Comparison of ENCODE assay signal across 7 mouse cellular contexts in the genomic region with DNA sequence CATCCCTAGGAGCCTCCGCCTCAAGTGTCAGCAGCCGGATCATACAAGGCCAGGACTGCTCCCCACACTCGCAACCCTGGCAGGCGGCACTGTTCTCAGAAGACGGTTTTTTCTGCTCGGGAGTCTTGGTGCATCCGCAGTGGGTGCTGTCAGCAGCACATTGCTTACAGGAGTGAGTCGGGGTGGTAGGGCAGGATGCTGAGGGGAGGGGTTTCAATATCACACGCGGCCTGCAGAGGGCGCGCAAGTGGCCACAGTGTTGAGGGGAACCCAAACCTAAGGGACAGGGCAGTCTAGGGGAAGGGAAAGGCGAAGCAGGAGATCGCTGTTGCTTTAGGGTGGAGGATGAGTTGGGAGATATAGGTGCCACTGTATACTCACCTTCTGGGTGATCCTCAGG. TPM values are rescaled to one million over a fixed set of nuclear protein-coding genes. Genes with fewer than 3 reads are reported as not detected.
DNase-seq lines count a peak whose midpoint lies in the region; ATAC-seq and TF ChIP-seq lines count a peak whose summit lies in the region.

No protein-coding gene starts in this region.

- no peaks in the 10 kb centered on the region for H3K36me3 ChIP-seq in E14TG2a.4 (ENCODE audit: insufficient read depth, low read length)
- H3K36me3 ChIP-seq in embryonic facial prominence, embryonic 15.5 days = no peaks in the 10 kb centered on the region
- H3K36me3 ChIP-seq in heart, embryonic 13.5 days = no peaks in the 10 kb centered on the region
- no peaks in the 10 kb centered on the region for H3K36me3 ChIP-seq in lung, embryonic 14.5 days (ENCODE audit: insufficient read depth)

- H3K27ac ChIP-seq in embryonic facial prominence, embryonic 15.5 days (replicated peaks) = no peak overlapping the region
- H3K27ac ChIP-seq in heart, embryonic 13.5 days (replicated peaks) = no peak overlapping the region
- no peak overlapping the region for H3K27ac ChIP-seq in lung, embryonic 14.5 days (ENCODE audit: low read depth)
- no peak overlapping the region for H3K27ac ChIP-seq in olfactory bulb, adult 2 months (ENCODE audit: insufficient read depth, low read depth, low read length)

- peaks cover 22% of the 10 kb centered on the region for H3K4me1 ChIP-seq in E14TG2a.4 (replicated peaks; ENCODE audit: low read depth, low read length)
- H3K4me1 ChIP-seq in embryonic facial prominence, embryonic 15.5 days = peaks cover 5% of the 10 kb centered on the region
- H3K4me1 ChIP-seq in heart, embryonic 13.5 days = no peaks in the 10 kb centered on the region
- no peaks in the 10 kb centered on the region for H3K4me1 ChIP-seq in lung, embryonic 14.5 days (ENCODE audit: insufficient read depth)
- H3K4me1 ChIP-seq in olfactory bulb, adult 2 months (ENCODE audit: control insufficient read depth, insufficient read depth, low read length) = peaks cover 6% of the 10 kb centered on the region

- WGBS in embryonic facial prominence, embryonic 15.5 days = 8% methylated on average over 14 of the region's 14 CpGs
- 11% methylated on average over 14 of the region's 14 CpGs for WGBS in heart, embryonic 13.5 days
- WGBS in lung, embryonic 14.5 days = 10% methylated on average over 14 of the region's 14 CpGs
- WGBS in olfactory bulb, adult 2 months = 5% methylated on average over 14 of the region's 14 CpGs

- H3K9ac ChIP-seq in embryonic facial prominence, embryonic 15.5 days = no peak overlapping the region
- no peak overlapping the region for H3K9ac ChIP-seq in heart, embryonic 13.5 days
- no peak overlapping the region for H3K9ac ChIP-seq in lung, embryonic 14.5 days

- peak; percentile 69 for ATAC-seq in activated CD4-positive, CD25-positive, alpha-beta regulatory T cell, adult 4 months
- no peak for ATAC-seq in embryonic facial prominence, embryonic 15.5 days (ENCODE audit: insufficient number of reproducible peaks, low FRiP score, low TSS enrichment, low read depth)
- no peak for ATAC-seq in heart, embryonic 13.5 days (ENCODE audit: extremely low read depth, insufficient number of reproducible peaks, low FRiP score, low TSS enrichment)
- ATAC-seq in lung, embryonic 14.5 days (ENCODE audit: insufficient read depth) = no peak; the same call in 1 of the 2 replicates

- H3K4me3 ChIP-seq in E14TG2a.4 (replicated peaks; ENCODE audit: low read length) = peak overlapping the region; percentile 54
- H3K4me3 ChIP-seq in embryonic facial prominence, embryonic 15.5 days (replicated peaks) = no peak overlapping the region
- no peak overlapping the region for H3K4me3 ChIP-seq in heart, embryonic 13.5 days
- no peak overlapping the region for H3K4me3 ChIP-seq in lung, embryonic 14.5 days (ENCODE audit: low read depth, low read length)
- H3K4me3 ChIP-seq in olfactory bulb, adult 2 months (ENCODE audit: insufficient read depth, low read depth, low read length) = peak overlapping the region; percentile 35

- H3K9me3 ChIP-seq in E14TG2a.4 (ENCODE audit: low read length) = no peaks in the 10 kb centered on the region
- H3K9me3 ChIP-seq in embryonic facial prominence, embryonic 15.5 days (replicated peaks) = no peaks in the 10 kb centered on the region
- no peaks in the 10 kb centered on the region for H3K9me3 ChIP-seq in heart, embryonic 13.5 days
- H3K9me3 ChIP-seq in lung, embryonic 14.5 days (ENCODE audit: low read depth, low read length) = no peaks in the 10 kb centered on the region

- DNase-seq in kidney, postnatal 10 days = peak; percentile 58
- peak; percentile 61 for DNase-seq in lung, embryonic 14.5 days

- peak; percentile 84 for TF ChIP-seq CTCF in E14TG2a.4 (conservative IDR thresholded peaks at IDR 0.05; ENCODE audit: low read length)
- TF ChIP-seq CTCF in lung, embryonic 14.5 days (IDR thresholded peaks at IDR 0.05; ENCODE audit: low read depth) = peak; percentile 76
- TF ChIP-seq CTCF in olfactory bulb, adult 2 months (IDR thresholded peaks at IDR 0.05; ENCODE audit: insufficient read depth, low read depth, low read length) = peak; percentile 38; the same call in 1 of the 2 replicates

- H3K27me3 ChIP-seq in E14TG2a.4 (ENCODE audit: insufficient read depth, low read length) = peaks cover 46% of the 10 kb centered on the region
- no peaks in the 10 kb centered on the region; the same call in 1 of the 2 replicates for H3K27me3 ChIP-seq in embryonic facial prominence, embryonic 15.5 days
- peaks cover 48% of the 10 kb centered on the region for H3K27me3 ChIP-seq in heart, embryonic 13.5 days (replicated peaks)
- H3K27me3 ChIP-seq in lung, embryonic 14.5 days (ENCODE audit: insufficient read depth, low read length) = no peaks in the 10 kb centered on the region

- TF ChIP-seq POLR2A in olfactory bulb, adult 2 months (IDR thresholded peaks at IDR 0.05; ENCODE audit: insufficient read depth, low read depth, low read length) = no peak

- H3K4me2 ChIP-seq in embryonic facial prominence, embryonic 15.5 days (replicated peaks) = 0 out of 2 replicates have a peak overlapping the region, but pooled peaks have one; percentile 6
- peak overlapping the region; percentile 44 for H3K4me2 ChIP-seq in heart, embryonic 13.5 days
- H3K4me2 ChIP-seq in lung, embryonic 14.5 days = 0 out of 2 replicates have a peak overlapping the region, but pooled peaks have one; percentile 29

RNA-seq across cellular contexts. Expression of gene Klk4, which starts 2.6 kb away (rescaled TPM):
- not detected for polyA plus RNA-seq in activated CD4-positive, CD25-positive, alpha-beta regulatory T cell, adult 4 months (2017; shearing (Covaris generic))
- polyA plus RNA-seq in embryonic facial prominence, embryonic 15.5 days (2015; fragmentation: Nextera tagmentation; extraction: Ambion mirVana) = 0.13 and 0.21 TPM in 2 replicates
- polyA plus RNA-seq in heart, embryonic 13.5 days (2015; fragmentation: Nextera tagmentation; extraction: Ambion mirVana) = not detected in 2 replicates
- not detected in 2 replicates for polyA plus RNA-seq in lung, embryonic 14.5 days (2014; fragmentation: Nextera tagmentation; extraction: Ambion mirVana)
- polyA plus RNA-seq in olfactory bulb, adult 2 months (2012; ENCODE audit: insufficient read depth, insufficient read length, low replicate concordance, missing spikeins) = not detected in 2 replicates

RNA-seq across cellular contexts. Expression of gene Klk5, which starts 41.8 kb away (rescaled TPM):
- polyA plus RNA-seq in activated CD4-positive, CD25-positive, alpha-beta regulatory T cell, adult 4 months (2017; shearing (Covaris generic)) = not detected
- 19.3 and 23.5 TPM in 2 replicates for polyA plus RNA-seq in embryonic facial prominence, embryonic 15.5 days (2015; fragmentation: Nextera tagmentation; extraction: Ambion mirVana)
- polyA plus RNA-seq in heart, embryonic 13.5 days (2015; fragmentation: Nextera tagmentation; extraction: Ambion mirVana) = not detected in 2 replicates
- polyA plus RNA-seq in lung, embryonic 14.5 days (2014; fragmentation: Nextera tagmentation; extraction: Ambion mirVana) = not detected in 2 replicates
- not detected in 2 replicates for polyA plus RNA-seq in olfactory bulb, adult 2 months (2012; ENCODE audit: insufficient read depth, insufficient read length, low replicate concordance, missing spikeins)

RNA-seq across cellular contexts. Expression of gene Klk15, which starts 50.0 kb away (rescaled TPM):
- polyA plus RNA-seq in activated CD4-positive, CD25-positive, alpha-beta regulatory T cell, adult 4 months (2017; shearing (Covaris generic)) = not detected
- 0.20 TPM in 1 of 2 replicates, not detected in the other for polyA plus RNA-seq in embryonic facial prominence, embryonic 15.5 days (2015; fragmentation: Nextera tagmentation; extraction: Ambion mirVana)
- not detected in 2 replicates for polyA plus RNA-seq in heart, embryonic 13.5 days (2015; fragmentation: Nextera tagmentation; extraction: Ambion mirVana)
- not detected in 2 replicates for polyA plus RNA-seq in lung, embryonic 14.5 days (2014; fragmentation: Nextera tagmentation; extraction: Ambion mirVana)
- polyA plus RNA-seq in olfactory bulb, adult 2 months (2012; ENCODE audit: insufficient read depth, insufficient read length, low replicate concordance, missing spikeins) = not detected in 2 replicates

RNA-seq across cellular contexts. Expression of gene Klk6, which starts 59.2 kb away (rescaled TPM):
- polyA plus RNA-seq in activated CD4-positive, CD25-positive, alpha-beta regulatory T cell, adult 4 months (2017; shearing (Covaris generic)) = not detected
- 2.0 and 2.3 TPM in 2 replicates for polyA plus RNA-seq in embryonic facial prominence, embryonic 15.5 days (2015; fragmentation: Nextera tagmentation; extraction: Ambion mirVana)
- not detected in 2 replicates for polyA plus RNA-seq in heart, embryonic 13.5 days (2015; fragmentation: Nextera tagmentation; extraction: Ambion mirVana)
- polyA plus RNA-seq in lung, embryonic 14.5 days (2014; fragmentation: Nextera tagmentation; extraction: Ambion mirVana) = not detected in 2 replicates
- polyA plus RNA-seq in olfactory bulb, adult 2 months (2012; ENCODE audit: insufficient read depth, insufficient read length, low replicate concordance, missing spikeins) = not detected in 2 replicates

Comparison
In these comparisons a context has a peak if more than half of its experiments do, and no peak if none do; other contexts are left out.
1. H3K4me3 ChIP-seq: peak in E14TG2a.4 (single experiment) and olfactory bulb, adult 2 months (single experiment); none in embryonic facial prominence, embryonic 15.5 days (single experiment), heart, embryonic 13.5 days (single experiment) and lung, embryonic 14.5 days (single experiment).
2. RNA of gene Klk5, which starts 41.8 kb away (polyA plus RNA-seq): 19.3 to 23.5 TPM in embryonic facial prominence, embryonic 15.5 days; not detected in heart, embryonic 13.5 days, not detected in activated CD4-positive, CD25-positive, alpha-beta regulatory T cell, adult 4 months, not detected in lung, embryonic 14.5 days and not detected in olfactory bulb, adult 2 months; every median in the first group is over 10 times any median in the second.
3. Peak in every context shown above with its lines, with median percentiles within 50 percentile points of each other: CTCF ChIP-seq and H3K4me2 ChIP-seq.